In the genomic region with DNA sequence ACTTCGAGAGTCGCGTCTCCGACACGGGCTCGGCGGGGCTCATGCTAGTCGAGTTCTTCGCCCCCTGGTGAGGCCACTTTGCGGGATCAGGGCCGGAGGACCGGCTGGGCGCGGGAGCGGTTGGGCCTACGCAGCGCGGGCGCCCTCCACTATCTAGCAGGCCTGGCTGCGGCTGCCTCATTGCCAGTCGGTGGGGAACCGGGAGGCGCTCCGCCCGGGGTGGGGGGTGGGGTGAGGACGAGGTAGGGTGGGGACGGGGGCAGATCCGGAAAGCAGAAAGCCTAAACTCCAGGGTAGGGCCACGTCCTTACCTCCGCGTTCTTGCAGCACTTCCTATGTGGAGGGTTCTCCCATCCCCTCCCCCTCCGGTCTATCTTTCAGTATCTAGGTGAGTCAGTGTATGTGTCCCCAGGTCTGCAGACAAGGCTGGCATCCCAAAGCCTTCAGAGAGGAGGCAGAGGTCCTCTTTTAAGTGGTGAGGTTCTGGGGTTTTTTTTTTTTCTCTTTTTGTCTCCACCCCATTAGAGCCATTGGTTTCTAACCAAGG, we compare ENCODE assay signal across 8 mouse cellular contexts. TPM values are rescaled to one million over a fixed set of nuclear protein-coding genes. Genes with fewer than 3 reads are reported as not detected.
A peak's percentile ranks its signal among the peaks of the same experiment; 100 is the strongest.
DNase-seq lines count a peak whose midpoint lies in the region; ATAC-seq and TF ChIP-seq lines count a peak whose summit lies in the region.

No protein-coding gene starts in this region.

- peak; percentile 27 to 58 for DNase-seq in frontal cortex, postnatal 10 days (ENCODE audit: low spot score in 2 of 2)
- DNase-seq in frontal cortex, postnatal 25 days (ENCODE audit: low spot score in 2 of 2), result no peak
- DNase-seq in brain, adult 2 months (ENCODE audit: low read depth, low spot score), result peak; percentile 71
- peak; percentile 48 to 55 for DNase-seq in thymus, postnatal 10 days (ENCODE audit: low spot score in 2 of 2)

- H3K36me3 ChIP-seq in C2C12 (ENCODE audit: control insufficient read depth, insufficient read depth), result peaks cover 43% of the 10 kb centered on the region
- H3K36me3 ChIP-seq in forebrain, embryonic 16.5 days (ENCODE audit: control insufficient read depth, insufficient read depth), result no peaks in the 10 kb centered on the region; the same call in 1 of the 2 replicates
- peaks cover 21% of the 10 kb centered on the region for H3K36me3 ChIP-seq in kidney, embryonic 16.5 days (ENCODE audit: insufficient read depth, low read length)

- peaks cover 53% of the 10 kb centered on the region for H3K79me3 ChIP-seq in C2C12 (ENCODE audit: low read depth)

- peaks cover 25% of the 10 kb centered on the region for H3K4me1 ChIP-seq in forebrain, embryonic 16.5 days (replicated peaks; ENCODE audit: control insufficient read depth, insufficient read depth, low read length)
- peaks cover 31% of the 10 kb centered on the region for H3K4me1 ChIP-seq in kidney, embryonic 16.5 days (ENCODE audit: insufficient read depth, low read length)

- H3ac ChIP-seq in C2C12 (ENCODE audit: control insufficient read depth, insufficient read length, low read depth), result peak overlapping the region; percentile 99

- H3K4me3 ChIP-seq in C2C12 (ENCODE audit: insufficient read depth, poor library complexity, severe bottlenecking), result peak overlapping the region; percentile 95
- peak overlapping the region; percentile 74 for H3K4me3 ChIP-seq in forebrain, embryonic 16.5 days (replicated peaks; ENCODE audit: low read length)
- H3K4me3 ChIP-seq in kidney, embryonic 16.5 days (ENCODE audit: low read length), result peak overlapping the region; percentile 95

- H3K9ac ChIP-seq in forebrain, embryonic 16.5 days (replicated peaks; ENCODE audit: low read depth, low read length), result peak overlapping the region; percentile 85
- peak overlapping the region; percentile 99 for H3K9ac ChIP-seq in kidney, embryonic 16.5 days (replicated peaks; ENCODE audit: low read length)

- peaks cover 68% of the 10 kb centered on the region for H3K79me2 ChIP-seq in C2C12 (ENCODE audit: control insufficient read depth, insufficient read depth)

- no peak for TF ChIP-seq CTCF in C2C12 (IDR thresholded peaks at IDR 0.05; ENCODE audit: control insufficient read depth, insufficient read depth, insufficient read length)

- peak overlapping the region; percentile 98 for H3K27ac ChIP-seq in forebrain, embryonic 16.5 days (ENCODE audit: low read length)
- H3K27ac ChIP-seq in kidney, embryonic 16.5 days (ENCODE audit: low read length), result peak overlapping the region; percentile 98

- H3K27me3 ChIP-seq in C2C12 (ENCODE audit: control insufficient read depth, insufficient read depth, insufficient read length), result no peaks in the 10 kb centered on the region
- no peaks in the 10 kb centered on the region for H3K27me3 ChIP-seq in forebrain, embryonic 16.5 days (replicated peaks; ENCODE audit: control insufficient read depth, insufficient read depth, low read length)
- no peaks in the 10 kb centered on the region for H3K27me3 ChIP-seq in kidney, embryonic 16.5 days (ENCODE audit: insufficient read depth, low read length)

- H3K4me2 ChIP-seq in forebrain, embryonic 16.5 days (ENCODE audit: low read length), result peak overlapping the region; percentile 60
- peak overlapping the region; percentile 72 for H3K4me2 ChIP-seq in kidney, embryonic 16.5 days (replicated peaks; ENCODE audit: low read depth, low read length)

- no peaks in the 10 kb centered on the region for H3K9me3 ChIP-seq in forebrain, embryonic 16.5 days (ENCODE audit: control insufficient read depth, low read length)
- H3K9me3 ChIP-seq in kidney, embryonic 16.5 days (ENCODE audit: low read length), result no peaks in the 10 kb centered on the region

- ATAC-seq in forebrain, embryonic 16.5 days, result peak; percentile 48
- peak; percentile 50 for ATAC-seq in kidney, embryonic 16.5 days (ENCODE audit: low FRiP score, low TSS enrichment)
- ATAC-seq in megakaryocyte progenitor cell, adult 5-6 weeks (replicated peaks; ENCODE audit: poor library complexity), result peak; percentile 23

- 0% methylated on average over 31 of the region's 32 CpGs for WGBS in forebrain, embryonic 16.5 days
- WGBS in kidney, embryonic 16.5 days, result 0% methylated on average over 32 of the region's 32 CpGs

TF ChIP-seq in C2C12, 6 proteins besides CTCF, POLR2A, EP300 and RAD21:
- no peak for TF ChIP-seq MAX (IDR thresholded peaks at IDR 0.05)
- TF ChIP-seq MYOD1 (IDR thresholded peaks at IDR 0.05; ENCODE audit: control insufficient read depth, insufficient read length, low read depth), result no peak
- no peak for TF ChIP-seq CEBPB (IDR thresholded peaks at IDR 0.05; ENCODE audit: low read depth)
- TF ChIP-seq MYOG (IDR thresholded peaks at IDR 0.05; ENCODE audit: control insufficient read depth, extremely low read depth, insufficient read length), result no peak
- TF ChIP-seq FOSL1 (IDR thresholded peaks at IDR 0.05; ENCODE audit: insufficient read depth, low read length, poor library complexity, severe bottlenecking), result no peak
- TF ChIP-seq USF1 (IDR thresholded peaks at IDR 0.05; ENCODE audit: low read depth), result no peak

RNA-seq across cellular contexts. Expression of gene Catsper2, which starts 0.6 kb away (rescaled TPM):
- polyA plus RNA-seq in C2C12 (2012; fragmentation: generic; extraction: Trizol), result 0.92 TPM
- polyA plus RNA-seq in forebrain, embryonic 16.5 days (2015; fragmentation: Nextera tagmentation; extraction: Ambion mirVana), result 4.5 and 7.5 TPM in 2 replicates
- polyA plus RNA-seq in kidney, embryonic 16.5 days (2015; fragmentation: Nextera tagmentation; extraction: Ambion mirVana), result 2.0 and 3.0 TPM in 2 replicates
- 1.2 and 2.1 TPM in 2 replicates for total RNA-seq in megakaryocyte progenitor cell, adult 5-6 weeks (2015)
- 0.62 and 1.8 TPM in 2 replicates for total RNA-seq in megakaryocyte progenitor cell, adult 5-6 weeks (2017)

RNA-seq across cellular contexts. Expression of gene Pdia3, which starts 0.6 kb away (rescaled TPM):
- 214 TPM for polyA plus RNA-seq in C2C12 (2012; fragmentation: generic; extraction: Trizol)
- 334 and 342 TPM in 2 replicates for polyA plus RNA-seq in forebrain, embryonic 16.5 days (2015; fragmentation: Nextera tagmentation; extraction: Ambion mirVana)
- 838 and 877 TPM in 2 replicates for polyA plus RNA-seq in kidney, embryonic 16.5 days (2015; fragmentation: Nextera tagmentation; extraction: Ambion mirVana)
- 499 and 555 TPM in 2 replicates for total RNA-seq in megakaryocyte progenitor cell, adult 5-6 weeks (2015)
- total RNA-seq in megakaryocyte progenitor cell, adult 5-6 weeks (2017), result 404 and 432 TPM in 2 replicates

RNA-seq across cellular contexts. Expression of gene Strc, which starts 27.2 kb away (rescaled TPM):
- not detected for polyA plus RNA-seq in C2C12 (2012; fragmentation: generic; extraction: Trizol)
- polyA plus RNA-seq in forebrain, embryonic 16.5 days (2015; fragmentation: Nextera tagmentation; extraction: Ambion mirVana), result not detected in 2 replicates
- not detected in 2 replicates for polyA plus RNA-seq in kidney, embryonic 16.5 days (2015; fragmentation: Nextera tagmentation; extraction: Ambion mirVana)
- not detected in 2 replicates for total RNA-seq in megakaryocyte progenitor cell, adult 5-6 weeks (2015)
- not detected in 2 replicates for total RNA-seq in megakaryocyte progenitor cell, adult 5-6 weeks (2017)

RNA-seq across cellular contexts. Expression of gene Ell3, which starts 29.9 kb away (rescaled TPM):
- polyA plus RNA-seq in C2C12 (2012; fragmentation: generic; extraction: Trizol), result 0.16 TPM
- polyA plus RNA-seq in forebrain, embryonic 16.5 days (2015; fragmentation: Nextera tagmentation; extraction: Ambion mirVana), result 2.3 and 2.5 TPM in 2 replicates
- 12.3 and 14.5 TPM in 2 replicates for polyA plus RNA-seq in kidney, embryonic 16.5 days (2015; fragmentation: Nextera tagmentation; extraction: Ambion mirVana)
- total RNA-seq in megakaryocyte progenitor cell, adult 5-6 weeks (2015), result 0.39 and 0.42 TPM in 2 replicates
- total RNA-seq in megakaryocyte progenitor cell, adult 5-6 weeks (2017), result not detected in 2 replicates

RNA-seq across cellular contexts. Expression of gene Serf2, which starts 34.8 kb away (rescaled TPM):
- 714 TPM for polyA plus RNA-seq in C2C12 (2012; fragmentation: generic; extraction: Trizol)
- polyA plus RNA-seq in forebrain, embryonic 16.5 days (2015; fragmentation: Nextera tagmentation; extraction: Ambion mirVana), result 254 and 305 TPM in 2 replicates
- polyA plus RNA-seq in kidney, embryonic 16.5 days (2015; fragmentation: Nextera tagmentation; extraction: Ambion mirVana), result 448 and 451 TPM in 2 replicates
- 273 and 317 TPM in 2 replicates for total RNA-seq in megakaryocyte progenitor cell, adult 5-6 weeks (2015)
- total RNA-seq in megakaryocyte progenitor cell, adult 5-6 weeks (2017), result 230 and 255 TPM in 2 replicates

Comparison
In these comparisons a context has a peak if more than half of its experiments do, and no peak if none do; other contexts are left out.
1. DNase-seq: peak in frontal cortex, postnatal 10 days (2 of 2), brain, adult 2 months (single experiment) and thymus, postnatal 10 days (2 of 2); none in frontal cortex, postnatal 25 days (0 of 2).
2. Peak in every context shown above with its lines, with median percentiles within 50 percentile points of each other: H3K4me3 ChIP-seq and ATAC-seq.